Mouse (Mus musculus): ENCODE results near the gene Neurog2. TPM values are rescaled to one million over a fixed set of nuclear protein-coding genes. Genes with fewer than 3 reads are reported as not detected.

Neurog2 gene
- total RNA-seq (2021): not detected in 2 replicates
- long read RNA-seq: 0 reads

DNA sequence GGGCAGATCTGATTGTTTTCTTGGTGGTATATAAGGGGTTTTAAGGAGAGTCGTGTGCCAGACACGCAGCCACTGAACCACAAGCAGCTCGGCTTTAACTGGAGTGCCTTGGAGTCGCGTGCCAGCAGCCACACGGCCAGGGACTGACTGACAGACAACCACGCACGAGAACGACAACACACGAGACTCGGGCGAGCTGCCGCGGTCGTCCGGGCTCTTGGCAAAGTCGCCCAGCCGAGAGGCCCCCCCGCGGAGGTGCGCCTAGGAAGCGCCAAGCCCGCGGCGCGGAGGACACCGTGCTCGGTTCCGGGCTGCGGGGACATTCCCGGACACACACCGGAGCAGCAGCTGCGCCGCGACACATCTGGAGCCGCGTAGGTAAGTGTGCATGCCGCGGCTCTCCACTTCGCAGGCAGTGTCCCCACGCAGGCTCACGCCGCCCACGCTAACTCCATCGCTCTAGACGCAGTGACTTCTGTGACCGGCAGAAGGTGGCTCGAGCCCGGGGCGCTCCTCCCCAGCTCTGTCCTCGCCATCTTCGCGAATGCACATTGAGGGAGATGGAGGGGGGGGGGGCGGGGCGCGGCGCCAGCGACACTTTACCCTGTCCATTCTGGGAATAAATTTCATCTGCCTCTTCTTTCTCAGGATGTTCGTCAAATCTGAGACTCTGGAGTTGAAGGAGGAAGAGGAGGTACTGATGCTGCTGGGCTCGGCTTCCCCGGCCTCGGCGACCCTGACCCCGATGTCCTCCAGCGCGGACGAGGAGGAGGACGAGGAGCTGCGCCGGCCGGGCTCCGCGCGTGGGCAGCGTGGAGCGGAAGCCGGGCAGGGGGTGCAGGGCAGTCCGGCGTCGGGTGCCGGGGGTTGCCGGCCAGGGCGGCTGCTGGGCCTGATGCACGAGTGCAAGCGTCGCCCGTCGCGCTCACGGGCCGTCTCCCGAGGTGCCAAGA is at the start of gene Neurog2:
Gene Neurog2, plus strand, starts transcription at position 56 of the 953 bp plus-strand sequence.
- peak; percentile 17 for DNase-seq

- DNase-seq: no peak
Observed at GRCm38 (mm10) chr3:127597136-127597535, 35.8 kb upstream of the Neurog2 start.

DNA sequence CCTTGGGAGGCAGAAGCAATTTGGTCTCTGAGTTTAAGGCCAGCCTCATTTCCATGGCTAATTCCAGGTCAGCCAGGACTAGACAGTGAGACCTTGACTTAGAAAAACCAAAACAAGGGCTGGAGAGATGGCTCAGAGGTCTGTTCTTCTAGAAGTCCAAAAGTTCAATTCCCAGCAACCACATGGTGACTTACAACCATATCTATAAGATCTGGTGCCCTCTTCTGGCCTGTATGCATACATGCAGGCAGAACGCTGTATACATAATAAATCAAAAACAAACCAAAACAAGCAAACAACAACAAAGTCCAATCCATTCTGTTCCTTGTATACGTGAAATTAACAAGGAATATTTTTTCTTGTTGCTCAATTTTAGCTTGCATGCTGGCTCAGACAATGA is 24.8 kb upstream of the Neurog2 start:
- no peak for DNase-seq

DNA sequence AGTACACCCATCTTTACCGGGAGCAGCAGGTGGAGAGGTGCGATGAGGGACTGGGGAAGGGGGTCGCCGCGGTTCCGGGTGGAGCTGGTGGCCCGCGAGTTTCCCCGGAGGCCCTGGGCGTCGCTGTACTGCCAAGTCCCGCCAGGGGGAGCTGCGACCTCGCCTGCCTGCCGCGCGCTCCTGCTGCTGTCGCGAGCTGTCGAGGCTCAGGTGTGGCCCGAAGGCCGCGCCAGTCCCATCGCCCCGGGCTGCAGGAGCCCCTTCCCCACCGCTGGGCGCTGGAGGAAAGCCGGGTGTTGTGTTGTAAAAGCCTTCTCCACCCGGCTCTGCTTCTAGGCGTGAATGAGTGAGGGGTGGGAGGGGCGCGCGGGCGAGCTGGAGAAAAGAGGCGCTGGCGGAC is 7.6 kb upstream of the Neurog2 start:
- peak; percentile 81 for DNase-seq

- DNase-seq: peak; percentile 26
Observed at GRCm38 (mm10) chr3:127625701-127626399, 7.1 kb upstream of the Neurog2 start.

GRCm38 (mm10) chr3:127626524-127626923 is 6.4 kb upstream of the Neurog2 start:
- no peak for DNase-seq

- no peak for DNase-seq
Observed at GRCm38 (mm10) chr3:127627151-127627955, 5.6 kb upstream of the Neurog2 start.

DNA sequence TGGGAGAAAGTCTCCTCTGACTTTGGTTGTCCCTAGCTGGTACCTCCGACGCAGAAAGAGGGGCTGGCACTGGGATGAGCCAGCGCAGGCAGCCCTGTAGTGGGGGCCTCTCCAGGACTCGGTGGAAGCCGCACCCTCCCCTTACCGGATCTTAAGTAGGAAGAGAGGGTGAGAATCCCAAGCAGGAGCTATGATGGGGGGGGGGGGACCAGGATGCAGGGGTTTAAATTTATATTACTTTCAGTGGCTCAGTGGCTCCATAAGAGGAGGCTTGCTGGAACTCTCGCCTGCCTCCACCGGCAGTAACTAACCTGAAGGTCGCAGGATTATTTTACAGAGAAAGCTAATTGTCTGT is 5.0 kb upstream of the Neurog2 start:
- DNase-seq: no peak

DNA sequence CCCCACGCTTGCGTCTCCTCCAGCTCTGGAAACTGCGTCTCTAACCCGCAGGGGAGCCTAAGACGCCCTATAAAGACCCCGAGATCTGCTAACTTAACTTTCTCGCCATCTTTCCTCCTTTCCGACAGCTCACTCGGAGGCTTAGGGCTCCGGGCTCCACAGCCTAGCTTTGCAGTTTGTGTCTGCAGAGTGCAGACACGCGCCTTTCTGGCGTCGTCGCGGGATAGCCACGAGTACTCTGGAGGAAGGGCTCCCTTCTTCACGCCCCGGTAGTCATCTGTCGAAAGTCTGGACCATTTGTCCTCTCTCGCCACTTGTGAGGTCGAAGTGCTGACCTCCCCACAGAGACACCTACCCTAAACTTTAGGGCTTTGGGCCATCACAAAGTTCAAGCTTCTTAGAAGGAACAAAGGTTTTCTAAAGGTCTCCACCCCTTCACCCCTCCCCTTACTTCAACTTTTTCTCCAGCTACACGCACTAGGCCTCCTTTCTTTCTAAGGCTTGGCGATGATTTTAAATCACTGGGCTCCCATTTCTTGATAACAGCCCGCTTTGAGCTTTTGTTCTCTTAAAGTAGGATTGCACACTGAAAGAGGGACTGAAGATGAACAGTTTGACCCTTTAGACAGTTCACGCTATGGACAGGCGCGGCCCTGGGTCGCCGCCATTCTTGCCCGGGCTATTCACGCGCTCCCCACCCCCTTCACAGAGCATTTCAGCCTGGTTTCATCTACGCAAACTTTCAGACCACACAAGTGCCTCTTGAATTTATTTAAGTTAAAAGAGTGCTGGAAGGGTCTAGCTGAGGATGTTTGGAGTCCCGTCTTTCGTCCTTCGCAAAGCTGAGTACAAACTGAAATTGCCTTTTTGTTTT is 4.4 kb upstream of the Neurog2 start:
- DNase-seq: no peak

- DNase-seq: no peak
Observed at GRCm38 (mm10) chr3:127630190-127630589, 2.7 kb upstream of the Neurog2 start.

DNA sequence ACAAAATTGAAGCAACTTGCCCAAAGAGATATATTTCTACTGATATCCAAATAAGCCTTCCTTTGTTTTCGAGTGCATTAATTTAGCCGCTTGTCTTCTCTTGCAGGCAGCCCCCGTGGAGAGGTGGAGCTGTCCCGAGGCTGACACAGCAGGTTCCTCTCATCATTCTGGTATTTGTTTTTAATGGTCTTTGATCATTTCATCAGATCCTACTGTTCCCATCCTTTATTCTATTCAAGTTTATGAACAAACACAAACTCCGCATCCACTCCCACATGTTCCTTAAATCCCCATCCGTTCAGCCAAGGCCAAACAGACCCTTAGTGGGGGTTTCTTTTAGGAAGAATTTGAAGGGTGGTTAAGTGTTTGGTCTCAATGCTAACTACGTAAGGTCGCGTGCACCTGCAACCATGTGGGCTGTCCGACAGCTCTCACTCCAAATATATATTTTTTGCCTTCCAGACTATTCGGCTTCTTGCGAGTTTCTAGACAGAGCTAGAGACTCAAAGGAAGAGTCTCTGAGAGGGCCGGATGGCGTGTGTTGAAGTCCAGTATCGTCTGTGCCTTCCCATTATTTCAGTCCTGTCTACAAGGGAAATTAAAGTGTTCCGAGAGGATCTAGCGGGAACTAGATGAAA is 2.1 kb upstream of the Neurog2 start:
- no peak for DNase-seq

- DNase-seq: no peak
Observed at GRCm38 (mm10) chr3:127631582-127631981, 1.4 kb upstream of the Neurog2 start.

DNA sequence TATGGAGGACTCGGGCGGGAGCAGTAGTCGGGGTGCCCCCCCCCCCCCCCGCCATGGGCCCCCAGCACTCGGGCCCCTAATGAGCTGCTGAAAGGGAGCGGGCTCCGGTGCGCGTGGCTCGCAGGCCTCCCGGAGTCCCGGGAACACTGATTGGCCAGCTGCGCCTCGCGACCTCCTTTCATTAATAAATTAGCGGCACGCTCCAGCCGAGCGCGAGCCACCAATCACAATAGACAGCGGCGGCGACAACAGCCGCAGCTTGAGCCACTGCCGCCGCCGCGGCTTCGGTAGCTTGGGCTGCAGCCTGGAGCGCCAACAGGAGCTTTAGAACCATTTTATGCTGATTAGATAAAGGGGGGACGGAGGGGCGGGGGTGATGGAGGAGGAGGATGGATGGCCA is 404 bp upstream of the Neurog2 start:
- peak; percentile 10 for DNase-seq

- DNase-seq: peak; percentile 83
Observed at GRCm38 (mm10) chr3:127634101-127634983, 1.4 kb downstream of the Neurog2 start.

DNA sequence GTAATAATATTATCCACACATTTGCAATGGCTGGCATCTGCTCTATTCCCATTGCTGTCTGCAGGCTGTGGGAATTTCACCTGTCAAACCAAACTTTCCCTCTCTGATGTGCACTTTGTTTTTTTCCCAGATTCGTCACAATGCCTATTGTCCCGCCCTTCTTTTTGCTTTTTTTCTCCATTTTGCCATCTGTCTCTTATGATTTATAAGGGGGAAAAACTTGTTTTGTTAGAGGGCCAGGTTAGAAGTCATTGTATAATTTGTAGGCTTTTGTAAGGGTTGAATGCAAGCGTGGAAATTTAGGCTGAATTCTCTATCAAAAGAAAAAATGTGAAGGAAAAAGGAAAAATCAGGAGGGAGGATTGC is 2.0 kb downstream of the Neurog2 start:
- DNase-seq: no peak

DNA sequence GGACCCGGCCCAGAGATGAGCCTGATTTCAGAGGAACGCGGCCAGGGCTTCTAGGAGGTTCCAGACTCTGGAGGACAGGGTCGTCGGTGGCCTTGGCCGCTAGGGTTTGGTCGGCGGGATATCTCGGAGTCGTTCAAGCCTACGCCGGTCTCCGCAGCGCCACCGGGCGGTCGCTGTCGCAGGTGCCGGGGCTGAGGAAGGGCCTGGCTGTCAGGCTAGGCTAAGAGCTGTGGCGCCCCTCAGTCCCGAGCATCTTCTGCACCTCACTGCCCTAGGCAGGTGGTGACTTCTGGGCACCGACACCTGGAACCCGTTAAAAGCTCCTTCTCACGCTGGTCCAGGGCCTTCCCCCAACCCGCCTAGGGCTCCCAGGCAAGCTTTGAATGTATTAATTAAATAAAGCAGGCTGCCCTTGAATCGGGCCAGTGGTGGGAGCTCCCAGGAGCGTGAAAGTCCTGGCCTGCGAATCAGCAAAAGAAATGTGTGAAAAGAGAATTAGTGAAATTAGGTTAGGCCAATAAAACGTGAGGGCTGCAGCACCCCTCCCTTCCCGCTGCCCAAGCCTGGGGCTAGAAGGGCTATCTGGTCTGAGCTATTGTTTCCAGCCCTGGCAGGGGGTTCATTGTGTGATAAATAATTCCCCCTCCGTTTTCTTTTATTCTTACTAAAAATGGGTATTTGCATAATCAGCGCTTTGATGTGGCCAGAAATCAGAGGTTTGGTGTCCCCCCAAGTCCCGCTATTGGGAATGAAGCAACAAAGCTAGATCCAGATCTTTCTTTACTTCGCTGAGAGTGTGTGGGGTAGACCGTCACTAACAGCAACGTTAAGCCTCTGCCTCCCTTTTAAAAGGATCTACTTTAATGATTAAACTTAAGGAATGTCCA is 7.2 kb downstream of the Neurog2 start:
- DNase-seq: peak; percentile 25

GRCm38 (mm10) chr3:127640762-127641700 is 8.1 kb downstream of the Neurog2 start:
- no peak for DNase-seq

- DNase-seq: no peak
Observed at GRCm38 (mm10) chr3:127642211-127642610, 9.3 kb downstream of the Neurog2 start.
